Mouse (Mus musculus): Measurements from ENCODE around the gene Chchd6.

- TF ChIP-seq CTCF (IDR thresholded peaks at IDR 0.05; ENCODE audit: extremely low read depth, insufficient read length, insufficient replicate concordance, low read depth, low read length) (no peak), POLR2A (IDR thresholded peaks at IDR 0.05; ENCODE audit: low read depth, low read length) (no peak)
Measured at GRCm38 (mm10) chr6:89422621-89423020, 172.8 kb downstream of the Chchd6 start.
